16 mouse cellular contexts compared by ENCODE assay signal in the genomic region with DNA sequence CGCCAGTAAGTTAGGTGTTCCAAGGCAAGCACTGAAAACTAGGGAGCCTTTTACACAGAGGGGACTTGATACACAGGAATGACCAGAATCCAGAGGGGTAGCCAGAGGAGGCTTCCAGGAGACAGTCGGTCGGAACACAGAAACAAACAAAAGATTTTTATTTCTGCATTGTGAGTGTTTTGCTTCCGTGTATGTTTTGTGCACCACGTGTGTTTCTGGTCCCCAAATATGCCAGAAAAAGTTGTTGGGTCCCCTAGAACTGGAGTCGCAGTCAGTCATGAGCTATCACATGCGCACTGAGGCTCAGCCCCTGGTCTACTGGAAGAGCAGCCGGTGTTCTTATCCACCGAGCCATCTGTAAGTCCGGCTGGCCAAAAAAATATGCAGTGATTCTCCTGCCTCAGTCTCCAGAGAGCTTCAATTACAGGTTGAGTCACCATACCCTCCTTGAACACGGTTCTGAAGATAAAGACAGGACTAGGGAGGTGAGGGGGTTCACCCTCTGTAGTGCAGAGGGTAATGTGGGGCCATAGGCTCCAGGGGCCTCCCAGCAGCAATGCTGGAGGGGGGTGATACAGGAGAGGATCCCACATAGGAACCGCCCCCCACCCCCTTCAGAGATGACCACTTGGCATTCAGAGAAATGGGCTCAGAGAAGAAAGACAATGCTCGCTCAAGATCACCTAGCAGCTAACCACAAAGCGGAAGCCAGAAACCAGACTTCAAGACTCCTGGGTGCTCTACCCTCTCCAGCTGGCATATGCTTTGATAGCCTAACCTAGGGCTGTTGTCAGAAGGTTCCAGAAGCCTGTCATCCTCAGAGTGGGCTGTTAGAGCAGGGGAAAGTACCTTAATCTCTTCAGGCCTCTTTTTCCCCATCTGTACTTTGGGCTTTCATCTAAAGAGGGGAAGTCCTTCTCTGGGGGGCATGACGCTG. TPM values are rescaled to one million over a fixed set of nuclear protein-coding genes. Genes with fewer than 3 reads are reported as not detected.
DNase-seq lines count a peak whose midpoint lies in the region; ATAC-seq lines count a peak whose summit lies in the region.
"Had no signal": no experiment of that assay in that cellular context is flagged by ENCODE, and none has a peak within 500 bp of the region (broad histone marks: within the 10 kb centered on the region; RNA-seq: fewer than 3 reads in every experiment).

No protein-coding gene starts in this region.

- ATAC-seq in activated CD4-positive, CD25-positive, alpha-beta regulatory T cell, adult 4 months = peak; percentile 95
- ATAC-seq: intestine, postnatal 0 days had no signal

- peaks cover 92% of the 10 kb centered on the region for H3K27me3 ChIP-seq in heart, embryonic 10.5 days (ENCODE audit: insufficient read depth, poor library complexity, severe bottlenecking)
- H3K27me3 ChIP-seq in splenic B cell, adult 2 months (ENCODE audit: control insufficient read depth, insufficient read depth, low read length, poor library complexity, severe bottlenecking) = no peaks in the 10 kb centered on the region

- WGBS in heart, embryonic 10.5 days = 62% methylated on average over 15 of the region's 15 CpGs

- no peaks in the 10 kb centered on the region for H3K9me3 ChIP-seq in heart, embryonic 10.5 days
- H3K9me3 ChIP-seq: embryonic facial prominence, embryonic 13.5 days; lung, embryonic 15.5 days had no signal

- H3K4me1 ChIP-seq in heart, embryonic 10.5 days = peaks cover 50% of the 10 kb centered on the region

- H3K36me3 ChIP-seq in heart, embryonic 10.5 days = no peaks in the 10 kb centered on the region
- H3K36me3 ChIP-seq in splenic B cell, adult 2 months (ENCODE audit: control insufficient read depth, insufficient read depth, low read length, poor library complexity, severe bottlenecking) = no peaks in the 10 kb centered on the region
- H3K36me3 ChIP-seq: embryonic facial prominence, embryonic 13.5 days; lung, embryonic 15.5 days had no signal

- peak overlapping the region; percentile 80; the same call in 1 of the 2 replicates for H3K27ac ChIP-seq in heart, embryonic 10.5 days
- H3K27ac ChIP-seq: embryonic facial prominence, embryonic 13.5 days; lung, embryonic 15.5 days had no signal

- no peak for DNase-seq in heart, embryonic 10.5 days (ENCODE audit: low spot score)
- no peak for DNase-seq in heart, adult 11 months
- peak; percentile 40 for DNase-seq in A20 (ENCODE audit: low read depth, low spot score)
- DNase-seq in splenic B cell, adult 2 months (ENCODE audit: low read depth, low spot score) = peak; percentile 84
- no peak for DNase-seq in gastrocnemius, postnatal 36 days
- DNase-seq in neural tube, embryonic 10.5 days (ENCODE audit: extremely low spot score, low spot score) = no peak
- DNase-seq in lung, postnatal 25 days (ENCODE audit: low spot score) = no peak
- DNase-seq: adrenal gland, adult 8-10 months; cerebellum, postnatal 25 days; layer of hippocampus, postnatal 36 days had no signal

- intact Hi-C loops in gastrocnemius, postnatal 36 days (cut with DNase I) = no loop called here

- H3K4me3 ChIP-seq in heart, embryonic 10.5 days = no peak overlapping the region

RNA-seq across cellular contexts. Expression of gene Sp2, which starts 13.3 kb away (rescaled TPM):
- polyA plus RNA-seq in heart, embryonic 10.5 days (2016; fragmentation: Nextera tagmentation; extraction: Ambion mirVana) = 20.1 and 21.9 TPM in 2 replicates
- 10 to 100 TPM; 22.5 to 26.6 TPM for polyA plus RNA-seq in activated CD4-positive, CD25-positive, alpha-beta regulatory T cell, adult 4 months (2017; shearing (Covaris generic))
- 10 to 100 TPM in 1 of 2 experiments, 1 to 10 TPM in 1; 8.6 to 12.5 TPM for total RNA-seq in gastrocnemius, postnatal 36 days (2021)

RNA-seq across cellular contexts. Expression of gene Sp6, which starts 17.1 kb away (rescaled TPM):
- polyA plus RNA-seq in heart, embryonic 10.5 days (2016; fragmentation: Nextera tagmentation; extraction: Ambion mirVana) = 0.47 and 2.3 TPM in 2 replicates
- not detected for polyA plus RNA-seq in activated CD4-positive, CD25-positive, alpha-beta regulatory T cell, adult 4 months (2017; shearing (Covaris generic))
- total RNA-seq in gastrocnemius, postnatal 36 days (2021) = not detected
- polyA plus RNA-seq: heart, postnatal 0 days had no signal

RNA-seq across cellular contexts. Expression of gene Scrn2, which starts 33.6 kb away (rescaled TPM):
- polyA plus RNA-seq in heart, embryonic 10.5 days (2016; fragmentation: Nextera tagmentation; extraction: Ambion mirVana) = 21.3 and 30.0 TPM in 2 replicates
- 10 to 100 TPM in 1 of 2 experiments, 1 to 10 TPM in 1; 5.4 to 10.6 TPM for polyA plus RNA-seq in activated CD4-positive, CD25-positive, alpha-beta regulatory T cell, adult 4 months (2017; shearing (Covaris generic))
- 1 to 10 TPM; 9.6 to 9.8 TPM for total RNA-seq in gastrocnemius, postnatal 36 days (2021)

RNA-seq across cellular contexts. Expression of gene Lrrc46, which starts 45.1 kb away (rescaled TPM):
- polyA plus RNA-seq in heart, embryonic 10.5 days (2016; fragmentation: Nextera tagmentation; extraction: Ambion mirVana) = 0.28 and 0.35 TPM in 2 replicates
- not detected for polyA plus RNA-seq in activated CD4-positive, CD25-positive, alpha-beta regulatory T cell, adult 4 months (2017; shearing (Covaris generic))
- total RNA-seq in gastrocnemius, postnatal 36 days (2021) = under 1 TPM in 1 of 2 experiments, not detected in 1; 0.20 TPM
- total RNA-seq: gastrocnemius, adult 8-10 months had no signal

RNA-seq across cellular contexts. Expression of gene Mrpl10, which starts 45.3 kb away (rescaled TPM):
- polyA plus RNA-seq in heart, embryonic 10.5 days (2016; fragmentation: Nextera tagmentation; extraction: Ambion mirVana) = 82.7 and 93.1 TPM in 2 replicates
- 10 to 100 TPM; 56.6 to 58.0 TPM for polyA plus RNA-seq in activated CD4-positive, CD25-positive, alpha-beta regulatory T cell, adult 4 months (2017; shearing (Covaris generic))
- total RNA-seq in gastrocnemius, postnatal 36 days (2021) = 10 to 100 TPM; 40.8 to 45.5 TPM

Comparison
In these comparisons a context has a peak if more than half of its experiments do, and no peak if none do; other contexts are left out.
1. DNase-seq: peak in A20 (single experiment) and splenic B cell, adult 2 months (single experiment); none in heart, embryonic 10.5 days (single experiment), heart, adult 11 months (single experiment), gastrocnemius, postnatal 36 days (0 of 2), neural tube, embryonic 10.5 days (single experiment) and lung, postnatal 25 days (single experiment).